Mouse (Mus musculus) stomach, embryonic 14.5 days (tissue): ENCODE measurements around the gene Gab3. TPM values are rescaled to one million over a fixed set of nuclear protein-coding genes. Genes with fewer than 3 reads are reported as not detected.

Source experiments
- ATAC-seq: fragments of 200-750 bp; cut with Nextera tagmentation; 2 replicates; pipeline ENCODE4 v1.8.0; 2017; ENCODE audit warnings: low read depth, moderate TSS enrichment; ENCODE audit not compliant: insufficient number of reproducible peaks, insufficient read depth, low FRiP score
- H3K27ac ChIP-seq: fragments of 300-500 bp; sonication (generic); 2 replicates; pipeline ENCODE4 v1.5.1; 2014; ENCODE audit warnings: mild to moderate bottlenecking, low read length, moderate library complexity, mixed read lengths
- H3K27me3 ChIP-seq: fragments of 300-500 bp; sonication (generic); 2 replicates; pipeline ENCODE4 v1.6.1; 2014; ENCODE audit warnings: low read length, control low read depth, mixed read lengths; ENCODE audit not compliant: control insufficient read depth, insufficient read depth
- H3K36me3 ChIP-seq: fragments of 300-500 bp; sonication (generic); 2 replicates; pipeline ENCODE4 v1.6.1; 2014; ENCODE audit warnings: mild to moderate bottlenecking, control low read depth, low read length, moderate library complexity, mixed read lengths; ENCODE audit not compliant: control insufficient read depth, insufficient read depth
- H3K4me1 ChIP-seq: fragments of 300-500 bp; sonication (generic); 2 replicates; pipeline ENCODE4 v1.6.1; 2014; ENCODE audit warnings: low read length, control low read depth, mixed read lengths; ENCODE audit not compliant: control insufficient read depth, insufficient read depth
- H3K4me2 ChIP-seq: fragments of 300-500 bp; sonication (generic); replicated peaks from 2 replicates; pipeline ENCODE4 v1.6.1; 2014; ENCODE audit warnings: low read depth, low read length, control low read depth
- H3K4me3 ChIP-seq: fragments of 300-500 bp; sonication (generic); 2 replicates; pipeline ENCODE4 v1.5.1; 2014; ENCODE audit warnings: low read depth, low read length, control low read depth
- H3K9ac ChIP-seq: fragments of 300-500 bp; sonication (generic); replicated peaks from 2 replicates; pipeline ENCODE4 v1.6.1; 2014; ENCODE audit warnings: low read depth, mild to moderate bottlenecking, control low read depth, low read length, moderate library complexity, mixed read lengths
- H3K9me3 ChIP-seq: fragments of 300-500 bp; sonication (generic); 2 replicates; pipeline ENCODE4 v1.6.1; 2016; ENCODE audit warnings: low read depth, low read length, control low read depth; ENCODE audit not compliant: control insufficient read depth
- WGBS: fragments of 180-500 bp; shearing (Covaris S2); extraction: QIAGEN DNeasy Blood & Tissue Kit; methylation state at CpG from one replicate; pipeline ENCODE4 v1.1.7; 2014; 5-methylcytosine and 5-hydroxymethylcytosine counted together
- polyA plus RNA-seq: library from polyadenylated mRNA; unstranded; fragments of >200 nt; fragmentation: Nextera tagmentation; extraction: Ambion mirVana; gene quantifications from 2 replicates; pipeline ENCODE4 v1.2.1, GENCODE M21; 2014

The Gab3 gene
- 2.7 and 3.8 TPM in 2 replicates for polyA plus RNA-seq

DNA sequence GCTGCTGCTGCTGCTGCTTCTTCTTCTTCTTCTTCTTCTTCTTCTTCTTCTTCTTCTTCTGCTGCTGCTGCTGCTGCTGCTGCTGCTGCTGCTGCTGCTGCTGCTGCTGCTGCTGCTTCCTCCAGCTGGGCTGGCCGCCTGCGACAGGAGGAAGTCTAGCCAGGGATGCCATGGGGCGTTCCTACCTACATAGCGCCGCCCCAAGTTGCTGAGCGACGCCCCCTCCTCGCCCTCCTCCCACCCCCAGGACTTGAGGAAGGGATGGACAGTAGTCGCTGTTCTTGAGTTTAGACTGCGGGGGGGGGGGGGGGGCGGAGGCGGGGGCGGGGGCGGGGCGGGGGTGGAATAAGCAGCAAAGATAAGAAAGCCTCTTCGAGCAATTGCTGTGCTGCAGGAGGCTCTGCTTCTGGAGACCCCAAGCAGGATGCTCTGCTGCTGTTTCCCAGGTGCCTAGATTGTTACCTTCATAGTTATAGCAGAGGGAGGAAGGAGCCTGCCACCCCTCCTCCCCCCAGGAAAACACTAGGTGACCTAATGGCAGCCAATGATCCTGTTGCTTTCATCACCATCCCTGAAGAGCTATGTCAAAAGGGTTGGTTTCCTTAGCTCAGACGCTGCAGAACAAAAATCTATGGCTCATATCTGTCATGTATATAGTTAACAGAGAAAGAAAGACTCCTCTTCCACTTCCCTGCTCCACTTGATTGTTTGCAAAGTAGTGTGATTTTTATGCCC, at the start of gene Gab3:
Gene Gab3 (minus strand): TSS at position 685 of the 735 bp plus-strand sequence.
- no peaks in the 10 kb centered on the region for H3K4me1 ChIP-seq
- 11% methylated on average over 9 of the region's 17 CpGs for WGBS
- peak; percentile 92 for ATAC-seq
- H3K36me3 ChIP-seq, result no peaks in the 10 kb centered on the region
- no peak within 1 kb of the TSS for H3K9ac ChIP-seq
- peak within 1 kb of the TSS; percentile 39 for H3K4me3 ChIP-seq
- H3K27me3 ChIP-seq, result no peaks in the 10 kb centered on the region
- H3K27ac ChIP-seq, result no peak within 1 kb of the TSS
- peak within 1 kb of the TSS; percentile 48 for H3K4me2 ChIP-seq
- H3K9me3 ChIP-seq, result no peaks in the 10 kb centered on the region

DNA sequence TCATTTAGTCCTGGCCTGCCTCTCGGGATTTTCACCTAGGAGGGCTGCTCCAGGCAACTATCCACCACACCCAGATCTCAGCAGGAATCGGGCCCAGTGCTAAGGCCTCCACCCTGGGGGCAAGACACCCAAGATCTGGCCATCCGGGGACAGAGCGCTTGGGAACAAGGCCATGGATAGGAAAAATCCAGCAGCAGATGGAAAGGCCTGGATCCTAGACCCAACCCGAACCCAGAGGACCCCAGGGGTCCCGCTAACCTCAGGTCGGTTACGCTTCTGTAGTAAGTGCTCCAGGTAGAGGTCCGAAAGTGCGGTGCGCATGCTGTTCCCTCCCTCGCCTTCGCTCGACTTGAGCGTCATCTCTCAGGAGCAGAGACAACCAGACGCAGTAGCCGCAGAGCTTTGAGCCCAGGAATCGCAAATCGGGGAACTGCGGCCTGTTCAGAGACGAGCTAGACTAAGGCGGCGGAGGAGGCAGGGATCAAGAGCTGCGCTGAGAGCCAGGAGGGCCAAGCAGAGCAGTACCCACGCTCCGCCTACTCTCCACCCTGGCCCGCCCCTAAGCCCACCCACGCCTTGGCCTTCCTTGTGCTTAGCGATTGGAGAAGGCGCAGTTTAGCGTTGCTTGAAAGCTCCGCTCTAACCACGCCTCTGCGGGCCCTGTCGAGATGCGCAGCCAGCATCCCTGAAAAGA, 45.4 kb upstream of the Gab3 start, which contains the start of gene Mpp1:
Gene Mpp1 (minus strand): TSS at position 550 of the 694 bp plus-strand sequence.
- Histone ChIP-seq H3K9ac (peak within 1 kb of the TSS; percentile 55), H3K4me1 (no peaks in the 10 kb centered on the region; the same call in 1 of the 2 replicates), H3K36me3 (no peaks in the 10 kb centered on the region), H3K4me2 (peak within 1 kb of the TSS; percentile 45), H3K4me3 (peak within 1 kb of the TSS; percentile 53), H3K27me3 (no peaks in the 10 kb centered on the region), H3K27ac (peak within 1 kb of the TSS; percentile 71; the same call in 1 of the 2 replicates), H3K9me3 (no peaks in the 10 kb centered on the region)
- peak; percentile 98 for ATAC-seq
- 17% methylated on average over 36 of the region's 36 CpGs for WGBS

GRCm38 (mm10) chrX:75129474-75129873, 44.2 kb upstream of the Gab3 start:
- H3K9ac ChIP-seq, result no peak overlapping the region
- H3K27ac ChIP-seq, result no peak overlapping the region
- H3K9me3 ChIP-seq, result no peaks in the 10 kb centered on the region
- peak overlapping the region; percentile 45 for H3K4me2 ChIP-seq
- H3K36me3 ChIP-seq, result no peaks in the 10 kb centered on the region
- 71% methylated on average over 2 of the region's 2 CpGs for WGBS
- no peak overlapping the region for H3K4me3 ChIP-seq
- no peak for ATAC-seq
- H3K27me3 ChIP-seq, result no peaks in the 10 kb centered on the region
- no peaks in the 10 kb centered on the region; the same call in 1 of the 2 replicates for H3K4me1 ChIP-seq

DNA sequence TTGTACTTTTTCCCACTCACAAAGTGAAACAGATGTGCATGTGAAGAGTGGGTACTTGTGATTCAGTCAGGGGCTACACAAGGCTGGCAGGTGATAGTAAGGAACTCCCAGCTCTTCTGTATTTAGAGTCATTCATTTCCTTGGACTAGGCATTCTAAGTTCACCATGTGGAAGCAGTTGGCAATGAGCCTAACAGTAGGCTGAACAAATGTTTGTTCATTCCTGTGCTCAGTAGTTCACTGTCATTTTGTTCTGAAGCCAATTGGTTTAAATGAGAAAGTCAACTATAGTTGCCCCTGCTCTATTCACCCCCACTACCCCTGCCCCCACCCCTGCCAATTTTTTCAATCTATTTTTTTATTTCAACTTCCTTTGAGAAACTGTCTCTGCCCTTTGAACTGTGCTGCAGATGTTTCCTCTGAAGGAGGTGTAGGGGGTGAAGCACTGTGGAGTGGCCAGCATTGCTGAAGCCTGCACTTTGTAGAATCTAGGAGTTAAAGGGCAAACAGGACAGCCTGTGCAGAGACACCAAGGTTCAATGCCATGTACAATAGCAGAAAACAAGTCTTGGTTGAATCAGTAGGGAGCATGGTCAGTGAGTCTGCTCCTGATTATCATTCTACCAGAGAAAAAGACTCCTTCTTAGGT, 43.2 kb upstream of the Gab3 start:
- ATAC-seq, result no peak
- Histone ChIP-seq H3K4me3 (no peak overlapping the region), H3K27ac (no peak overlapping the region), H3K9ac (no peak overlapping the region), H3K4me1 (no peaks in the 10 kb centered on the region; the same call in 1 of the 2 replicates), H3K9me3 (no peaks in the 10 kb centered on the region), H3K4me2 (no peak overlapping the region), H3K36me3 (no peaks in the 10 kb centered on the region), H3K27me3 (no peaks in the 10 kb centered on the region)

GRCm38 (mm10) chrX:75126893-75127292, 41.6 kb upstream of the Gab3 start:
- Histone ChIP-seq H3K4me2 (no peak overlapping the region), H3K9ac (no peak overlapping the region), H3K27ac (no peak overlapping the region), H3K4me3 (no peak overlapping the region), H3K4me1 (no peaks in the 10 kb centered on the region; the same call in 1 of the 2 replicates), H3K27me3 (no peaks in the 10 kb centered on the region), H3K9me3 (no peaks in the 10 kb centered on the region), H3K36me3 (peaks cover 5% of the 10 kb centered on the region)
- no peak for ATAC-seq

GRCm38 (mm10) chrX:75125606-75126005, 40.3 kb upstream of the Gab3 start:
- Histone ChIP-seq H3K4me1 (no peaks in the 10 kb centered on the region; the same call in 1 of the 2 replicates), H3K27ac (no peak overlapping the region), H3K4me3 (no peak overlapping the region), H3K4me2 (no peak overlapping the region), H3K9me3 (no peaks in the 10 kb centered on the region), H3K36me3 (peaks cover 10% of the 10 kb centered on the region), H3K9ac (no peak overlapping the region), H3K27me3 (no peaks in the 10 kb centered on the region)
- no peak for ATAC-seq
- WGBS, result 83% methylated on average over 3 of the region's 3 CpGs

DNA sequence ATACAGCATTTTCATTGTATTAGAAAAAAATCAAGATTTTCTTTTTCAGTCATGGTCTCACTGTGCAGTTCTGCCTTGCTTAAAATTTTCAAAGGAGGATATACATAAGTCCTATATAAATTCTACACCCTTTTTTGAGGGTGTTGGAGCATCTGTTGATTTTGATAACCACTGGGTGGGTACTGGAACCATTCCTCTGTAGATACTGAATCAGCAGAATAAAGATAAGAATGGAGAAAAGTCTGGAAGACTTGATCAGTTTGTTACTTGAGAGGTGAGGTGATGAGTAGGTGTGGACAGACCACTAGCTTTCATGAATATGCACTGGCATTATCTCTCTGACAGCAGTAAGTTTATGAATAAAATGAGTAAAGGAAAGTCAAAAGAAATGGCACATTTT, 30.3 kb upstream of the Gab3 start:
- Histone ChIP-seq H3K4me2 (no peak overlapping the region), H3K4me1 (no peaks in the 10 kb centered on the region), H3K4me3 (no peak overlapping the region), H3K9ac (no peak overlapping the region), H3K9me3 (no peaks in the 10 kb centered on the region), H3K36me3 (peaks cover 11% of the 10 kb centered on the region), H3K27me3 (no peaks in the 10 kb centered on the region), H3K27ac (no peak overlapping the region)
- ATAC-seq, result no peak

GRCm38 (mm10) chrX:75102293-75102692, 17.0 kb upstream of the Gab3 start:
- ATAC-seq, result no peak
- Histone ChIP-seq H3K9me3 (no peaks in the 10 kb centered on the region), H3K27ac (no peak overlapping the region), H3K36me3 (peaks cover 24% of the 10 kb centered on the region), H3K4me2 (no peak overlapping the region), H3K4me3 (no peak overlapping the region), H3K4me1 (no peaks in the 10 kb centered on the region), H3K9ac (no peak overlapping the region), H3K27me3 (no peaks in the 10 kb centered on the region)
- WGBS, result 76% methylated on average over 6 of the region's 6 CpGs
